Mouse (Mus musculus) frontal cortex, adult (tissue): Measurements from ENCODE around the gene Gnas.
"Not testable (repeated sequence)": the region's sequence is repeated elsewhere in the genome, so short reads cannot be mapped to it uniquely, and the experiment has no call there.

Experiments used
- ATAC-seq: cut with Nextera tagmentation; 2 replicates; pipeline ENCODE4 v1.9.2; 2017; ENCODE audit warnings: mild to moderate bottlenecking, moderate library complexity, mixed read lengths; ENCODE audit not compliant: low TSS enrichment

The Gnas gene

DNA sequence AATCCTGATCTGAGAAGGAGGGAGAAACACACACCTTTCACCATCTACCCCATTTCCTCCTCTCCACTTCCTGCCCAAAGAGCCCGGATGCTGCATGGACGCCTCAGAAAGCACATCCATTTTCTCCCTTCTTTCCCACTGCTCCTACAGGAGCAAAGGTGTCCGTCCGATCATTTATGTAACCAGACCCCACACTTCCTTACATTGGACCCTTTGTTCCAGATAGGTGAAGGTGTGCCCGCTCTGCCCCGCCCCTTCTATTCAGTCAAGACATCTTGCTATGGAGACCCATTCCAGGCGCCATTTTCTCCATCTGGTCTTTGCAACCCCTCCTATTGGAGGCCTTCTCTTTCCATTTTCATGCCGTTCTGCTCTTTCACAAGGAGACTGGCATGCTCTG, 10.3 kb downstream of the Gnas start:
- no peak for ATAC-seq

DNA sequence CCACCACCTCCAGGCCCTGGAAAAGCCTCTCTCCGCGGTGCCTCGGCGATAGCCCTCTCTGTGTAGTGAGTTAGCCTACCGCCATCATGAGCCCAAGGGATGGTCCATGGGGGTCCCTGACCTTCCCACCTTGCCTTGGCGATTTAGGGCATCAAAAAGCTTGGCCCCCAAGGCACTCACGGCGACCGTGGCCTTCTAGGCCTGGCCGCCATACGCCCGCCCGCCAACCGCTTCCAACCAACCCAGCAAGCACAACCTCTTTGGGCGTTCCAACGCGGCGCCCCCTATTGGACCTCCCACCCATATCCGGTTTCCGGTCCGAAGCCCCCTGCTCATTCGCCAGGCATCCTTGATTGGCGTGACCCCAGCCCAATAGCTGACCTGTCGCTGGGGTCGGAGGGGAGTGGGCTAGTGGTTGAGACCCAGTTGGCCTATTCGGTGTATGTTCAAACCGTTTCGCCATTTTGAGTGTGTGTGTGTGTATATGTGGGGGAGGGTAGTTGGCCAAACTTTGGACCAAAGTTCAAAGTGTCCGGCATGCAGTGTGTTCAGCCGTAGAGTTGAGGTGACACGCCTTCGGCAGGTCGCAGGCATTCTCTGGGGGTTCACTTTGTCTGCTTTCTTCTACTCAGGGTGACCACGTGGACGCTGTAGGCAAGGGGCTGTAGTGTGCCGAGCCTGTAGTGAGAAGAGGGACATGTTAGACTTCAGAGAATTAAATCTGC, 11.2 kb downstream of the Gnas start:
- ATAC-seq: peak; percentile 34; the same call in 1 of the 2 replicates

DNA sequence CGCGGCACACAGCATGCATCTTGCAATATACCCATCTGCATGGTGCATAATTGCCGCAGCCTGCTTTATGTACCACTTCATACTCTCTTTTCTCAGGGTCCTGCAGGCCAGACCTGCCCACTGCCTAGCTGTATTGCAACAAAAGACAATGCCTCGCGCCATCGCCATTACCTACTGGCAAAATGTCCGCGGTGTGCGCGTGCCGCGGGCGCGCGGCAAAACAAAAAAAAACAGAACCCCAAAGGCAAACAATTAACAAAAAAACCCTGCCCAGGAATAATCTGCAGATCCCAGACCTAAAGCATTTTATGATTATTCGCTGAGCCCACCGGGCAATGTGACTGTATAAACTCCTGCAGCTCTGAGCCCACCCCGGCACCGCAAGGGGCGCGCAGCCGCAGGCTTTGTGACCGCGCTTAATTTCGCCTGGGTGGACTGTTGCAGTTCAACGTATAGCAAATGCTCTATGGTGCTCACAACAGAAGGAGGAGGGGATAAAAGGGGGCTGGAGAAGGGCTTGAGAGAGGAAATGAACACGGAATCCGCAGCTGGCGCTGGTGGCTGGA, 11.9 kb downstream of the Gnas start:
- no peak for ATAC-seq

DNA sequence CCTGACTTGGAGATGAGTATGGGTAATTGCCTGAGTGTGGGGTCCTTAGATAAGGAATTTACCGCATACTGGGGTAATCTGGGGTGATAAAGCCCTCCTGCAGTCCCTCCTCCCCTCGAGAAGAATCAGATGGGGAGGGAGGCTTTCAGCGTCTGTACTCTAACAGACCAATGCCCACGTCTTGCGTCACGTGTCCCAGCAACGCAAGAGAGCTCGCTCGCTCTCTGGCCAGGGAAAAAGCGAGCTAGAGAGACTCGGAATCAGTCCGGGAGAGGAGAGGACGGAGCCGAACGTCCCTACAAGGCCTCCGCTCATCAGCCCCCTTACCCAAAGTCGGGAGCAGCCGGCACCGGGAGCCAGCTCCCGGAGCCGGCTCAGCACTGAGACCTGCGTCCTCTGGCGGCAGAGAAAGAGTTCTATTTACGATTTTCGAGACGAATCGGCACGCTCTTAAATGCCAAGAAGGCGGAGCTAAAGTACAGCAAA, 13.0 kb downstream of the Gnas start:
- ATAC-seq: no peak

DNA sequence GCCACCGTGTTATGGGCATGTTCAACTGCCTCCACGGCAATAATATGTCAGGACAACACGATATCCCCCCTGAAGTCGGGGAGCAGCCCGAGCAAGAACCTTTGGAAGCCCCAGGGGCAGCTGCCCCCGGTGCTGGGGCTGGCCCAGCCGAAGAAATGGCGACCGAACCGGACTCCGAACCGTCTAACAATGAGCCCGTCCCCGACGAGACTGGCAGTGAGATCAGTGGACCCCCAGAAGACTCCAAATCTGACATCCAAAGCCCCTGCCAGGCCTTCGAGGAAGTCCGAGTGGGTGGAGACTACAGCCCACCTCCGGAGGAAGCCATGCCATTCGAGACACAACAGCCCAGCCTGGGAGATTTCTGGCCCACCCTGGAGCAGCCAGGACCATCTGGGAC, 13.7 kb downstream of the Gnas start:
- ATAC-seq: no peak

DNA sequence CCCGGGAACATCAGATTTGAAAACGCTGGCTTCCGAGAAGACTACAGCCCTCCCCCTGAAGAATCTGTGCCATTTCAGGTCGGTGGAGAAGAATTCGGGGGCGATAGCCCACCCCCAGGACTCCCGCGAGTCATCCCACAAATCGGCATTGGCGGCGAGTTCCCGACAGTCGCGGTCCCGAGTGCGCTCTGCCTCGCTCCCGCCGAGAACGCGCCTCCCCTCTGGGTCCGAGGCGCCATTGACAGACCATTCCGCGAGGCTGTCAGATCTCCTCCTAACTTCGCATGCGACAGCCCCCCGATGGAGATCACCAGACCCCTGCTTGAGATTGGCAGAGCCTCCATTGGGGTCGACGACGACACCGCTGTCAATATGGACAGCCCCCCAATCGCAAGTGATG, 14.4 kb downstream of the Gnas start:
- no peak for ATAC-seq

DNA sequence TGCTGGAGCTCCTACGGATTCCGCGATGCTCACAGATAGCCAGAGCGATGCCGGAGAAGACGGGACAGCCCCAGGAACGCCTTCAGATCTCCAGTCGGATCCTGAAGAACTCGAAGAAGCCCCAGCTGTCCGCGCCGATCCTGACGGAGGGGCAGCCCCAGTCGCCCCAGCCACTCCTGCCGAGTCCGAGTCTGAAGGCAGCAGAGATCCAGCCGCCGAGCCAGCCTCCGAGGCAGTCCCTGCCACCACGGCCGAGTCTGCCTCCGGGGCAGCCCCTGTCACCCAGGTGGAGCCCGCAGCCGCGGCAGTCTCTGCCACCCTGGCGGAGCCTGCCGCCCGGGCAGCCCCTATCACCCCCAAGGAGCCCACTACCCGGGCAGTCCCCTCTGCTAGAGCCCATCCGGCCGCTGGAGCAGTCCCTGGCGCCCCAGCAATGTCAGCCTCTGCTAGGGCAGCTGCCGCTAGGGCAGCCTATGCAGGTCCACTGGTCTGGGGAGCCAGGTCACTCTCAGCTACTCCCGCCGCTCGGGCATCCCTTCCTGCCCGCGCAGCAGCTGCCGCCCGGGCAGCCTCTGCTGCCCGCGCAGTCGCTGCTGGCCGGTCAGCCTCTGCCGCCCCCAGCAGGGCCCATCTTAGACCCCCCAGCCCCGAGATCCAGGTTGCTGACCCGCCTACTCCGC, 15.1 kb downstream of the Gnas start:
- no peak for ATAC-seq

DNA sequence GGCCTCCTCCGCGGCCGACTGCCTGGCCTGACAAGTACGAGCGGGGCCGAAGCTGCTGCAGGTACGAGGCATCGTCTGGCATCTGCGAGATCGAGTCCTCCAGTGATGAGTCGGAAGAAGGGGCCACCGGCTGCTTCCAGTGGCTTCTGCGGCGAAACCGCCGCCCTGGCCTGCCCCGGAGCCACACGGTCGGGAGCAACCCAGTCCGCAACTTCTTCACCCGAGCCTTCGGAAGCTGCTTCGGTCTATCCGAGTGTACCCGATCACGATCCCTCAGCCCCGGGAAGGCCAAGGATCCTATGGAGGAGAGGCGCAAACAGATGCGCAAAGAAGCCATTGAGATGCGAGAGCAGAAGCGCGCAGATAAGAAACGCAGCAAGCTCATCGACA, 15.6 kb downstream of the Gnas start:
- no peak for ATAC-seq

DNA sequence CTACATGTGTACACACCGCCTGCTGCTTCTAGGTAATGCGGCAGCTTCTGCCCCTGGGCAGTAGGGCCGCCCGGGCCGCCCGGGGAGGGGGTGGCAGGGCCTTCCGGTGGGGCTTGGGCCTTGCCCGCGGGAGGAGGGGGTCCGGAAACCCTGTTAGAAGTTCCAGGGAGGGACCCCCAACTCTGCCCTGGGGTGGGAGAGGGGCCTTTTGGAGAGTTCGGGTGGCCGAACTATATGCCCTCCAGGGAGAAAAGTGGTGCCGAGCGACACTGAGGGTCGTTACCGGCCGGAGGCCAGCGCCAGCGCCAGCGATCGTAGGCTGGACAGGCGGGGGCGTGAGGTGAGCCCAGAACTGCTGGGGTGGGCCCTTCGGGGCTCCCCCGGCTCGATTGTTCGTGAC, 16.1 kb downstream of the Gnas start:
- no peak for ATAC-seq

DNA sequence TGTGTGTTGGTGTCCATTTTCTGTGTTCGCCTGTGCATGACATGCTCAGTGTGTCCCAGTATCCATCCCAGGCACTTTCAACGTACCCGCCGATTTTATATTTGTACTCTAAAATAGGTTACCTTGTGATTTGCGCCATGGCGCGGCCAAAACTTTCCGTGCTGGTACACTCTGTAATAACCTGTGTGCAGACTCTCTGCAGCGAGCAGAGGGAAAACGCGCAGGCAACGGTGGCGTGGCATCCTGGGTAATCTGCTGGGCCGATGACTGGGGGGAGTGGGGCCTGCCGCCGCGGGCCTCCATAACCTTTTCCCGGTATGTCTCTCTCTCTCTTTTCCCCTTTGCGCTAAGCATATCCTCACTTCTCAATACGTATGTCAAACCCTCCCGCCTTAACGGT, 16.5 kb downstream of the Gnas start:
- ATAC-seq: no peak

DNA sequence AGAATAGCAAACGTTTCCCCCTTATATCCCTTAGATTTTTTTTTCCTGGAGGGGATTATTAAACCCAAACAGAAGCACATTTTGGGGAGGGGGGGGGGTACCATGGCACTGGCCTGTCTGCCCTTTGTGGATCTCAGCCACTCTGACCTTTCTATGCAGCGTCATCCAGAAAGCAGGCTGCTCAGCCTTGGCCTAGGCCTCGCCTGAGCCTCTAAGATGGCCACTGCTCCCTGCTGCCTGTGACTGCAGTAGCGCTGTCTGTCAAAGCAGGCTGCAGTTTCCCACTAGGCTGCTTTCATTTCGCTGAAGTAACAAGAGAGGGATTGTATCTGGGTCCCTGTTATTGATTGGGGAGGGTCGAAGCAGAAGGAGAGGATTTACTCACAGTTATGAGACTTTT, 18.4 kb downstream of the Gnas start:
- no peak for ATAC-seq

DNA sequence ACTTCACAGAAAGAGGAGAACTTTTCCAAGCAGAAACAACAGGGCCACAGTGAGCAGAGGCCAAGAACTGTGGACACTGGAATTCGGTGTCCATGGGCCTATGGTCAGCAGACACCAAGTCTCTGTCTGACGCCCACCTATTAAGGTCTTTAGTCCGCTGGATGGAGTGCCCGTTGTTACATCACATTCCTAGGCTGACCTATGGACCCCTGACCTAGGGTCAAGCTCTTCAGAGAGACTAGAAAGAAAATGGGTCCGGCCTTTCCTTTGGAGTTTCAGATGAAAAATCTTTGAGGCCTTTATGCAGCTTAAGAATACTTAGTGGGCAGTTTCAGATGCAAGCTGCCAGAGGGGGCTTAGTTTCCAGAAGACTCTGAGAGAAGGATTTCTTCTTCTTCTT, 21.5 kb downstream of the Gnas start:
- ATAC-seq: no peak

DNA sequence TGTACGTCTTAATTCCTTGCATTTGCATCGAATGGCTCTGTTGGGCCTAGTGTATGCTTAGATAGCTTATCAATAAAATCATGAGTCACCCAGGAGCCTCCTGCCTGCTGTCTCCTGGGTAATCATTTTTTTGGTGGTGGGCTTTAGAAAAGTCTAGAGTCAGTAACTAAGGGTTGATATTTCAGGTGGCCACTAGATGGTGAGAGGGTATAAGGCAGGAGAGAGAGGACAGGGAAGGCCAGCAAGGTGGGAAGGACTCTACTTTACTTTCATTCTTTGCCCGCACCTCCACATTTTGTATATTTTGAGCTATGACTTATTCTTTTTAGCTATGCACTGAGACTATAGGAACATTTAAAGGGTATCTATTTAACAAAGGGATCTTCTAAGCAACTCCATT, 23.8 kb downstream of the Gnas start:
- no peak for ATAC-seq

DNA sequence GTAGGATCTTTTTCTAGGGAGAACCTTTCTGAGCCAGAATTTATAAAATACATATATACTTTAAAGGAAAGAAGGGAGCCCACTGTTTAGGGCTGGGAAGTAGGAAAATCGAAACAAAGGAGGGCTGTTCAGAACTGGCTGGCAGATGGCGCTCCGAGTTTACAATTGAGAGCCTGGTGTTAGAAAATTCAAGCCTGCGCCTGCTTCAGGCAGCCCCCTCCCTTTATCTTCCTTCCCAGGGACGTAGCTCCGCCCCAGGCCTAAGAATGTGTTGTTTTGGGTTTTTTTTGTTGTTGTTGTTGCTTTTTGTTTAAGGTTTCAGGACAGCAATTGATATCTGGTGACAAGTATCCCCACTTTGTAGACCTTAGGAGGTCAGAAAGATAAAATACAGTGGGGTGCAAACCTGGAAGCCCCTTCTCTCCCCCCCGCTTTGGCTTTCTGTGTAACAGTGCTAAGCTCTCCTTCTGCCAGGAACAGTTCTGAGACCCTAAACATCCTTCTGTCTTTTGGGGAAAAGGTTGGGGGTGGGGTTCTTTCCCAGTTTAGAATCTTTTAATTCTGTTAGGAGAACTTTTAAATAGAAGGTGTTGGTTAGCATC, 26.9 kb downstream of the Gnas start:
- ATAC-seq: peak; percentile 59; the same call in 1 of the 2 replicates

DNA sequence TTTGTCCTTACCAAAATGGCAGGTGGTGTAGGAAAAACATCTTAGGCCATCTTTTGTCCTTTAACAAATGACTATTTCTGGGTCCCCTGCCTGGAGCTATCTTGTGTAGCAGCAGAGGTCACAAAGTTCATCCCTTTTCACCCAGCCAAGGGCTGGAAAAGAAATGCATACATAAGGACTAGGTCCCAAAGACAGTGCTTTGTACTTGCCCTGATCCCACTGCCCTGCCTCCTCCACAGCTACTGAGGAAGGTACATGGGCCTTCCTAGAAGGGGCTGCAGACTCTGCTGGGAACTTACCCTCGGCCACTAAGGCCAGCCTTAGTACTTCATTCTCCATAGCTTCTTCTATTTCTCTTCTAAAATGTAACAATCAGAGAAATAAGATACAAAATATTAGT, 27.5 kb downstream of the Gnas start:
- no peak for ATAC-seq

DNA sequence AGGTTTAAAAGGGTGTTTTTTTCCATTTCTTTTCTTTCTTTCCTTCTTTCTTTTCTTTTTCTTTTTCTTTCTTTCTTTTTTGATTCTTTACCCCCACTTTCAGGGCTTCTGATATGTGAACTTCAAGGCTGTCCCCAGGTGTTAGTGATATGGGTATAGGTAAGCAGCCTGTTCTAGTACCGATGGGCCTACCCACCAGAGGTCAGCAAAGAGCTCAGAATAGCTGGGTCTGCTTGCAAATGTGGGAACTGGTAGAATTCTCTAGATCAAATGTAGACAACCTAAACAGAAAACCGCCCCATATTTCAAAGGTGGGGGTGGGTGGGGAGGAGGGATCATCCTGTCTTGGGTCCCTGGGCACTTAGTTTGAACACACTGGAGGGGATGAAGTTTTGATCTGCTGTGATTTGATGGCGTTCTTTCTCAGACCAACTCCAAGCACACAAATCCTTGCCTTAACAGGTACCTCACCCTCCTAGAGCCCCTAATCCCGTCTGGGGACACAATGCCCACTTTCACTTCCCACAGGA, 28.1 kb downstream of the Gnas start:
- ATAC-seq: peak; percentile 86

DNA sequence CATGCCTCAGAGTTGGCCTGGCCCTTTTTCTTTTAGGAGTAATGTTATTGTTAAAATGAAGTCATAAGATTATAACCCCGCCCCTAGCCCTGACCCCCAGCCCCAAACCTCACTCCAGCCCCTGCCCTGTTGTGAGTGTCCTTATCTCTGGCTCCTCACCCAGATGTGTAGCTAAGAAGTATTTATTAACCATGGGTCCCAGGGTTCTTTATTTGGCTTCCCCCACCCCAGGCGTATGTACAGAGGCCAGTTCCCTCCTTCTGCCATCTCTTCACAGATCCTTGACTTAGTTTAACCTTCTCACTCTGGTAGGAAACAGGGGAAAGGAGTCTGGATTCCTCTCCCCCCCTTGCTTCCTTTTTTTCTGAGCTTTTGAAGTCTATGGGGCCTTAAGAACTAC, 28.5 kb downstream of the Gnas start:
- ATAC-seq: no peak

DNA sequence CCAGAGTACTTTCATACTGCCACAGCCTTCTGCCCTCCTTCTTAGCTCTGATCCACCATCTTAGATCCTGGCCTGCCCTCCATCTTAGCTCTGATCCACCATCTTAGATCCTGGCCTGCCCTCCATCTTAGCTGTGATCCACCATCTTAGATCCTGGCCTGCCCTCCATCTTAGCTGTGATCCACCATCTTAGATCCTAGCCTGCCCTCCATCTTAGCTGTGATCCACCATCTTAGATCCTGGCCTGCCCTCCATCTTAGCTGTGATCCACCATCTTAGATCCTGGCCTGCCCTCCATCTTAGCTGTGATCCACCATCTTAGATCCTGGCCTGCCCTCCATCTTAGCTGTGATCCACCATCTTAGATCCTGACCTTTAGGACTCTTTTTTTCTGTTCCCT, 31.3 kb downstream of the Gnas start:
- not testable (repeated sequence) for ATAC-seq

DNA sequence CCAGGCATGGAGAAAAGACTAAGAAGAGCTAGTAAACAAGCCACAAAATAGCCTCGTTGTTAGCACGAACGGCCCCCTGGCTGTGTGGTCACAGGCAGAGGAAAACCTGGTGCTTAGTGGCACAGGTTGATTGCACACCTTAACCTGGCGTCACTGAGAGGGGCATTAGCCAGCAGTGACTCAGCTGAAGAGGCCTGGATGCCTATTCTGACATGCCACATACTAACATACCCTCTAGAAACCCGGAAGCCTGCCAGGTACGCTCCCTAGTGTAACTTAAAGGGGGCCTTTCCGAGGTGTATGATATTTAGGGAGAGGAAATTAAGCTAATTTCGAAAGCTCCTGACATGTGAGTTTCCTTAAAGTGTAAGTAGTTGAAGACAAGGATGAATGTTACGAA, 32.5 kb downstream of the Gnas start:
- no peak for ATAC-seq

DNA sequence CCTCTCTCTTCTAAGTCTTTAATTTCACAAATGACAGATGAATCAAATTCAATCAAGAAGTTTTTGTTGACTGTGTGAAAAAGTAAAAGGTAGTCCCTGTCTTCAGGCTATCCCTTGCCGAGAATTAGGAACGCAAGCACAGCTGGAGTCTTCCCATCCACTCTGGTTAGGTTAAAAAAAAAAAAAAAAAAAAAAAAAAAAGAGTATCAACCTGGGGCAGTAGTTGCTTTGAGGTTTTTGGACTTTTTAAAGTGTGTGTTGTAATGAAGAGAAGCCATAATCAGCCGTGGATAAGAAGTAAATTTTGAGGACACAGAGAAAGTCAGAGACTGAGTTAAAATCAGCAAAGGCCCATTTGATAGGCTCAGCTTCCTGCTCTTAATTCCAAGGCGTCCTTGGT, 41.9 kb downstream of the Gnas start:
- ATAC-seq: no peak

DNA sequence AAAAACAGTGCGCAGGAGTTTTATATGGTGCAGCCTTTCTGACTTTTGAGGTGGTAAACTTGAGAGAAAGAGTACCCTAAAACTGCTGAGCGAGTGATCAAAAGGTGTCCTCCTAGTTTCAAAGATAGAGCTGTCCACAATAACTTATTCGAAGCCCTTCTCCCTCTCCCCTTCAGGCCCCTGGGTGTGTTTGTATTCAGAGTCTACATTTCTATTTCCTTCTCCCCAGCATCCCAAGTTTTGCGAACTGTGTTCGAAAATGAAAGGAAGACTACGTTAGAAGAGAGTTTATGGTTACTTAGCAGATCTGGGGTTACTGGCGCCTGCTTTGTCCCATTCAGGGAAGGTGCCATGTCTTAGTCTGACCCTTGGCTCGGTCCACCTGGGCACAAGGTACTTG, 42.4 kb downstream of the Gnas start:
- no peak for ATAC-seq

DNA sequence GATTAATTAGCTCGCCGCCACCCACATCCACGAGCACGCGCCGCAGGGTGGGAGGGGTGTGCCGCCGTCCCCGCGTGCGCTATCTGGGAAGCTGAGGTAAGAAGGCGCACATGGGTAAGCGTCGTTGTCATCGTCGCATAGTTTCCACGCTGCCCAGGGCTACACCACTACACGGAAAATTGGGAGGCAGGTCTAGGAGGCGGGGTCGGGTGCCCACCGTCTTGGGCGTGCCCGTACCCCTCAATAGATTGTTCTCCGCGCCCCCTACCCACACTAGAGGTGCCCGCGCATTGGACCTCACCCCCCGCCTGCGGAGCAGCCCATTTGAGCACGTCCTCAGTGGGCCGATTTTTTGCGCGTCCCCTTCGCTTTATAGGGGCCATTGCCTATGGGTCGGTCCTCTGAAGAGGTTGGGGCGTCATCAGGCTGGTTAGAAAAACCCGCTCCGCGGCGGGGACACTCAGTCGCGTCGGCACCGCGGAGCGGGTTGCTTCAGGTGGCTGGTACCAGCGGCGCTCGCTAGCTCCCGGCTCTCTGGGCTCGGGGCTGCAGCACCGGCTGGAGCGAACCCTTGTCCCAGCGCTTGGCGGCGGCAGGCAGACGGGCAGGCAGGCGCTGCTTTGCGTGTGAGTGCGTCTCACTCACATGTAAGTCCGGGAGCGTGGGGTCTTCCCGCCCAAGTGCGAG, 43.3 kb downstream of the Gnas start:
- peak; percentile 74 for ATAC-seq
